Mouse (Mus musculus): ENCODE results near the gene Abhd6. TPM values are rescaled to one million over a fixed set of nuclear protein-coding genes. Genes with fewer than 3 reads are reported as not detected.

Abhd6 gene
- total and polyA plus RNA-seq, 3 experiments, result not detected

DNA sequence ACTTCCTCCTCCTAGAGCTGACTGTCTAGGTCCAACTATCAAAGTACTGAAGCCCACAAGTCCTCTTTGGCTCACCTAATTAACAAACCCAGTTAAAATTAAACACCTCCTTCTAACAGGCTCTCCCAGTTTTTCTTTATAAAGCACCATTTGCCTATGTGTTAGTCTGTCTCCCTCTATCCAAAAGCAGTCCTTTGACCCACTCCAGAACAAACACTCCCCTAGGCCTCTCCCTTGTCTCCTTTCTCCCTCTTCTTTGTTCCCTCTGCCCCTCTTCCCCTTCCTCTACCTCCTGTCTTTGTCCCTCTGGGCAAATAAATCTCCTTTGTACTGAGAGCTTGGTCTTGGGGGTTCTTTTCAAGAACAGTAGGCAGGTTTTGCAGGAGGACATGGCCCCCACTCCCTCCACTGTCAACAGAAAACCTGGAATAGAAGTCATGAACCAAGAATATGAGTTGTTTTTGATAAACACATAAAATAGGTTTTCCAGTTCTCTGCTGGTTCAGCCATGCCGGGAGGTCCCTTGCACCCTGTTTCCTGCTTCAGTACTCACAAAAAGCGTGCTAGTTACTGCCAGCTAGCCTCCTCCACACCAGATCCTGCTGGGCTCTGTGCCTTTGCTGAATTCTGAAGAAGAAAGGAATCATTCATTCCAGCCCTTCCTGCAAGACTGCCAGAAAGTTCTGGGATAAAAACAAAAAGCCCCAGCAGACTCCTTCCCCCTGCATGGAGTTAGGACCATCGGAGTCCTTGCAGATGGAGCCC lies 60.0 kb downstream of the Abhd6 start:
- H3K27me3 ChIP-seq (ENCODE audit: control insufficient read depth in 1 of 2, insufficient read depth in 2 of 2, low read length in 2 of 2), result no peaks in the 10 kb centered on the region
- H3K4me1 ChIP-seq (ENCODE audit: control insufficient read depth in 1 of 2, insufficient read depth in 2 of 2, low read length in 2 of 2), result peaks cover 2 to 24% of the 10 kb centered on the region in 2 experiments; a peak in 3 of 4 replicates
- H3K36me3 ChIP-seq (ENCODE audit: control insufficient read depth in 1 of 2, insufficient read depth in 2 of 2, low read length in 2 of 2), result peaks cover 0 to 15% of the 10 kb centered on the region in 2 experiments; a peak in 2 of 4 replicates
- H3K9me3 ChIP-seq (replicated peaks; ENCODE audit: insufficient read depth, low read length), result no peaks in the 10 kb centered on the region
- no peak for TF ChIP-seq JUND (IDR thresholded peaks at IDR 0.05; ENCODE audit: low read depth, low read length)
- no peak for TF ChIP-seq MEF2A (IDR thresholded peaks at IDR 0.05; ENCODE audit: extremely low read depth, insufficient replicate concordance, low read depth, low read length, poor library complexity, severe bottlenecking)
- no peak for TF ChIP-seq NELFE (IDR thresholded peaks at IDR 0.05; ENCODE audit: low read depth, low read length)
- TF ChIP-seq NRF1 (IDR thresholded peaks at IDR 0.05; ENCODE audit: insufficient read depth, low read depth, low read length, poor library complexity, severe bottlenecking), result no peak
- TF ChIP-seq KAT2A (conservative IDR thresholded peaks at IDR 0.05; ENCODE audit: low read depth, low read length), result no peak
- no peak for TF ChIP-seq SMC3 (IDR thresholded peaks at IDR 0.05; ENCODE audit: low read depth, low read length)
- no peak for TF ChIP-seq MAFK (IDR thresholded peaks at IDR 0.05; ENCODE audit: borderline replicate concordance, low read depth, low read length)
- TF ChIP-seq SIN3A (IDR thresholded peaks at IDR 0.05; ENCODE audit: low read length), result no peak
- no peak for TF ChIP-seq HCFC1 (IDR thresholded peaks at IDR 0.05; ENCODE audit: low read depth, low read length)
- TF ChIP-seq ETS1 (IDR thresholded peaks at IDR 0.05; ENCODE audit: low read depth, low read length), result no peak
- TF ChIP-seq ELF1 (IDR thresholded peaks at IDR 0.05; ENCODE audit: low read depth, low read length), result no peak
- no peak for TF ChIP-seq POLR2A (IDR thresholded peaks at IDR 0.05; ENCODE audit: control insufficient read depth in 1 of 2, insufficient read depth in 1 of 2, low read depth in 1 of 2, low read length in 2 of 2, poor library complexity in 1 of 2)
- TF ChIP-seq MAX (IDR thresholded peaks at IDR 0.05; ENCODE audit: low read length), result no peak
- TF ChIP-seq RAD21 (IDR thresholded peaks at IDR 0.05; ENCODE audit: low read depth, low read length), result no peak
- no peak for TF ChIP-seq GATA1 (IDR thresholded peaks at IDR 0.05; ENCODE audit: low read depth, low read length)
- no peak for TF ChIP-seq CTCF (IDR thresholded peaks at IDR 0.05 in 2 of 3, conservative IDR thresholded peaks at IDR 0.05 in 1 of 3; ENCODE audit: control insufficient read depth in 1 of 3, insufficient read depth in 1 of 3, low read depth in 2 of 3, low read length in 3 of 3, poor library complexity in 1 of 3, severe bottlenecking in 1 of 3)
- TF ChIP-seq MXI1 (IDR thresholded peaks at IDR 0.05; ENCODE audit: low read depth, low read length), result no peak
- TF ChIP-seq POLR2AphosphoS2 (IDR thresholded peaks at IDR 0.05; ENCODE audit: low read length), result no peak
- TF ChIP-seq USF2 (IDR thresholded peaks at IDR 0.05; ENCODE audit: borderline replicate concordance in 1 of 2, insufficient read depth in 1 of 2, low read depth in 1 of 2, low read length in 2 of 2), result no peak
- H3K79me2 ChIP-seq (ENCODE audit: control insufficient read depth, insufficient read depth, low read length, poor library complexity), result no peaks in the 10 kb centered on the region
- H3K9ac ChIP-seq (ENCODE audit: control insufficient read depth, low read depth, low read length, poor library complexity, severe bottlenecking), result no peak overlapping the region
- H3K4me3 ChIP-seq (ENCODE audit: control insufficient read depth in 1 of 2, insufficient read depth in 1 of 2, low read depth in 2 of 2, low read length in 2 of 2), result no peak overlapping the region
- DNase-seq (ENCODE audit: low read depth, low spot score), result no peak
- H3K27ac ChIP-seq (ENCODE audit: control insufficient read depth, low read depth, low read length), result no peak overlapping the region
